Mouse (Mus musculus): ENCODE measurements around the gene Polr2m. TPM values are rescaled to one million over a fixed set of nuclear protein-coding genes. Genes with fewer than 3 reads are reported as not detected.

Polr2m gene
- polyA plus RNA-seq (2012), result 280 and 408 TPM in 2 replicates

DNA sequence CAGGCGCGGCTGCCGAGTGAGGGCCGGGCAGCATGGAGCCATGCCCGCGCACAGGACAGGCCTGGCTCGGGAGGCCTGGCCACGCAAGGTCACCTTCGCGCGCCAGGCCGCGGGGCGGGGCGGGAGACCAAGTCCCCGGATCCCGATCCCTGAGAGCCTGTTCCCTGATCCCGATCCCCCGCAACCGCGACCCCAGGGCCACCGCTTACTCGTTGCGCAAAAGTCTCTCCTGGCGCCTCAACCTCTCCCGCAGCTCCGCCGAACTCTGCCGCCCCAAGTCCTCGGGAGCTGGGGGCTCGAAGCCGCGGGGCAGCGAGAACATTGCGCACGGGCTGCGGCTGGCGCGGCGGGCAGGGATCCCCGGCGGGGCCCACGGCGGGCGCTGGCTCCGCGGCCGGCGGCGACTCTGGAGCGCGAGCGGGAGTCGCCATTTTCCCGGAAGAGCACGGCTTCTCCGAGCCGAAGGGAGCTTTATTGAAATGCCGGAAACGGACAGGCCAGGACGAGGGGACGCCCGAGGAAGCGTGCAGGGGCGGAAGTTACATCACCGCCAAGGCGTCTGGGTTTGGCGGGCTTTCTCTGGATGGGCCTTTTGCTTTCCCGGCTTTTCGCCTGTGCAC lies at the start of gene Polr2m:
TSS of gene Polr2m (minus strand) at position 461 of the 620 bp plus-strand sequence.

Other genes with a start within 250 kb of the Polr2m start
- 0.04 TPM in 1 of 2 replicates, not detected in the other for gene Myzap, start 106.4 kb upstream of the Polr2m start, polyA plus RNA-seq (2012)

Measured in megakaryocyte-erythroid progenitor cell, adult 5 weeks (primary cell).